ENCODE assay signal across 25 mouse cellular contexts in genomic region chr4:32324111-32324510, GRCm38 (mm10).
DNase-seq lines count a peak whose midpoint lies in the region; ATAC-seq lines count a peak whose summit lies in the region.
"Had no signal": no experiment of that assay in that cellular context is flagged by ENCODE, and none has a peak within 500 bp of the region (broad histone marks: within the 10 kb centered on the region; RNA-seq: fewer than 3 reads in every experiment).

No protein-coding gene starts in this region.

- H3K27ac ChIP-seq in forebrain, embryonic 12.5 days = 0 out of 2 replicates have a peak overlapping the region, but pooled peaks have one; percentile 26
- H3K27ac ChIP-seq in forebrain, embryonic 10.5 days = no peak overlapping the region
- no peak overlapping the region for H3K27ac ChIP-seq in heart, embryonic 10.5 days
- no peak overlapping the region for H3K27ac ChIP-seq in liver, embryonic 11.5 days (ENCODE audit: low read depth, low read length)
- peak overlapping the region; percentile 92; the same call in 1 of the 2 replicates for H3K27ac ChIP-seq in neural tube, embryonic 13.5 days (replicated peaks)
- H3K27ac ChIP-seq: embryonic facial prominence, embryonic 10.5 days; embryonic facial prominence, embryonic 12.5 days had no signal

- H3K27me3 ChIP-seq in forebrain, embryonic 12.5 days = no peaks in the 10 kb centered on the region
- H3K27me3 ChIP-seq in forebrain, embryonic 10.5 days (ENCODE audit: poor library complexity, severe bottlenecking) = no peaks in the 10 kb centered on the region
- H3K27me3 ChIP-seq in heart, embryonic 10.5 days (ENCODE audit: insufficient read depth, poor library complexity, severe bottlenecking) = no peaks in the 10 kb centered on the region
- H3K27me3 ChIP-seq in liver, embryonic 11.5 days (replicated peaks; ENCODE audit: control insufficient read depth, insufficient read depth, low read length) = no peaks in the 10 kb centered on the region
- H3K27me3 ChIP-seq in neural tube, embryonic 13.5 days = no peaks in the 10 kb centered on the region
- H3K27me3 ChIP-seq: CH12.LX; embryonic facial prominence, embryonic 12.5 days; forebrain, embryonic 13.5 days; forebrain, embryonic 15.5 days; Patski had no signal

- H3K9me3 ChIP-seq in forebrain, embryonic 12.5 days = no peaks in the 10 kb centered on the region
- H3K9me3 ChIP-seq in forebrain, embryonic 10.5 days = peaks cover 7% of the 10 kb centered on the region; the same call in 1 of the 2 replicates
- no peaks in the 10 kb centered on the region for H3K9me3 ChIP-seq in heart, embryonic 10.5 days
- H3K9me3 ChIP-seq in liver, embryonic 11.5 days (ENCODE audit: control insufficient read depth, low read length) = no peaks in the 10 kb centered on the region
- H3K9me3 ChIP-seq in neural tube, embryonic 13.5 days = peaks cover 9% of the 10 kb centered on the region; the same call in 1 of the 2 replicates
- H3K9me3 ChIP-seq: embryonic facial prominence, embryonic 12.5 days; G1E had no signal

- H3K4me1 ChIP-seq in forebrain, embryonic 12.5 days = peaks cover 55% of the 10 kb centered on the region
- H3K4me1 ChIP-seq in forebrain, embryonic 10.5 days = peaks cover 56% of the 10 kb centered on the region
- peaks cover 46% of the 10 kb centered on the region for H3K4me1 ChIP-seq in heart, embryonic 10.5 days
- H3K4me1 ChIP-seq in liver, embryonic 11.5 days (replicated peaks; ENCODE audit: control insufficient read depth, insufficient read depth, low read length) = peaks cover 7% of the 10 kb centered on the region
- H3K4me1 ChIP-seq in neural tube, embryonic 13.5 days (replicated peaks) = peaks cover 79% of the 10 kb centered on the region

- no peak for DNase-seq in forebrain, embryonic 10.5 days (ENCODE audit: extremely low spot score, low spot score)
- peak; percentile 66 for DNase-seq in heart, embryonic 10.5 days (ENCODE audit: low spot score)
- DNase-seq in heart, adult 18-20 months = no peak
- peak; percentile 10 for DNase-seq in liver, embryonic 11.5 days (ENCODE audit: low spot score)
- no peak for DNase-seq in liver
- no peak for DNase-seq in neural tube, embryonic 10.5 days (ENCODE audit: extremely low spot score, low spot score)
- DNase-seq: adrenal gland, adult 8-10 months; adrenal gland, postnatal 14 days; adrenal gland, postnatal 36 days; B cell, adult 2 months; cerebellum, adult 11-12 months; cerebellum, adult 9-10 months; cerebellum, postnatal 10 days; cerebellum, postnatal 25 days had no signal

- no peak overlapping the region for H3K4me2 ChIP-seq in forebrain, embryonic 12.5 days
- no peak overlapping the region for H3K4me2 ChIP-seq in liver, embryonic 11.5 days
- H3K4me2 ChIP-seq in neural tube, embryonic 13.5 days = no peak overlapping the region
- H3K4me2 ChIP-seq: embryonic facial prominence, embryonic 12.5 days; forebrain, embryonic 13.5 days; forebrain, embryonic 15.5 days had no signal

- no peak overlapping the region for H3K4me3 ChIP-seq in forebrain, embryonic 12.5 days (replicated peaks)
- H3K4me3 ChIP-seq in forebrain, embryonic 10.5 days = no peak overlapping the region
- H3K4me3 ChIP-seq in heart, embryonic 10.5 days = no peak overlapping the region
- H3K4me3 ChIP-seq in liver, embryonic 11.5 days (ENCODE audit: low read depth, low read length) = no peak overlapping the region
- no peak overlapping the region for H3K4me3 ChIP-seq in neural tube, embryonic 13.5 days
- H3K4me3 ChIP-seq: embryonic facial prominence, embryonic 10.5 days; embryonic facial prominence, embryonic 12.5 days; forebrain, embryonic 13.5 days; forebrain, embryonic 15.5 days had no signal

- over 99% methylated on average over 6 of the region's 6 CpGs for WGBS in forebrain, embryonic 12.5 days
- 98% methylated on average over 6 of the region's 6 CpGs for WGBS in forebrain, embryonic 10.5 days
- WGBS in heart, embryonic 10.5 days = 90% methylated on average over 6 of the region's 6 CpGs
- 89% methylated on average over 6 of the region's 6 CpGs for WGBS in liver, embryonic 11.5 days
- WGBS in neural tube, embryonic 13.5 days = 93% methylated on average over 6 of the region's 6 CpGs

- ATAC-seq in forebrain, embryonic 12.5 days (ENCODE audit: low FRiP score) = no peak
- no peak for ATAC-seq in liver, embryonic 11.5 days (replicated peaks; ENCODE audit: low FRiP score)
- ATAC-seq in neural tube, embryonic 13.5 days (ENCODE audit: low read depth) = no peak
- ATAC-seq: activated CD4-positive, CD25-positive, alpha-beta regulatory T cell, adult 4 months; CD4-positive, CD25-positive, alpha-beta regulatory T cell, adult 4 months; forebrain, embryonic 13.5 days; forebrain, embryonic 15.5 days; Patski had no signal

- peaks cover 7% of the 10 kb centered on the region; the same call in 1 of the 2 replicates for H3K36me3 ChIP-seq in forebrain, embryonic 12.5 days (replicated peaks)
- H3K36me3 ChIP-seq in forebrain, embryonic 10.5 days (replicated peaks) = peaks cover 8% of the 10 kb centered on the region
- peaks cover 3% of the 10 kb centered on the region; the same call in 1 of the 2 replicates for H3K36me3 ChIP-seq in heart, embryonic 10.5 days
- H3K36me3 ChIP-seq in liver, embryonic 11.5 days (ENCODE audit: control insufficient read depth, insufficient read depth, low read length) = no peaks in the 10 kb centered on the region
- no peaks in the 10 kb centered on the region for H3K36me3 ChIP-seq in neural tube, embryonic 13.5 days
- H3K36me3 ChIP-seq: embryonic facial prominence, embryonic 12.5 days; forebrain, embryonic 15.5 days; G1E had no signal

- no peak overlapping the region for H3K9ac ChIP-seq in forebrain, embryonic 12.5 days
- no peak overlapping the region for H3K9ac ChIP-seq in liver, embryonic 11.5 days (ENCODE audit: low read depth, low read length)
- no peak overlapping the region for H3K9ac ChIP-seq in neural tube, embryonic 13.5 days
- H3K9ac ChIP-seq: embryonic facial prominence, embryonic 12.5 days; forebrain, embryonic 13.5 days; forebrain, embryonic 15.5 days had no signal

Comparison
In these comparisons a context has a peak if more than half of its experiments do, and no peak if none do; other contexts are left out.
1. H3K27ac ChIP-seq: peak in forebrain, embryonic 12.5 days (single experiment) and neural tube, embryonic 13.5 days (single experiment); none in forebrain, embryonic 10.5 days (single experiment), heart, embryonic 10.5 days (single experiment) and liver, embryonic 11.5 days (single experiment).
2. DNase-seq: peak in heart, embryonic 10.5 days (single experiment) and liver, embryonic 11.5 days (single experiment); none in forebrain, embryonic 10.5 days (single experiment), heart, adult 18-20 months (0 of 2), liver (single experiment) and neural tube, embryonic 10.5 days (single experiment).